Mouse (Mus musculus): Measurements from ENCODE around the gene Spata16.

Gene Spata16

GRCm38 (mm10) chr3:26834178-26835050 is 197.0 kb downstream of the Spata16 start:
- no peak for DNase-seq

GRCm38 (mm10) chr3:26835051-26835755 is 197.8 kb downstream of the Spata16 start:
- DNase-seq: no peak

GRCm38 (mm10) chr3:26845041-26845440 is 207.6 kb downstream of the Spata16 start:
- DNase-seq: no peak

- no peak for DNase-seq
Measured at GRCm38 (mm10) chr3:26847935-26848334, 210.5 kb downstream of the Spata16 start.

GRCm38 (mm10) chr3:26850207-26850606 is 212.8 kb downstream of the Spata16 start:
- no peak for DNase-seq

- DNase-seq: no peak
Measured at GRCm38 (mm10) chr3:26850691-26851563, 213.5 kb downstream of the Spata16 start.

- no peak for DNase-seq
Measured at GRCm38 (mm10) chr3:26853557-26853956, 216.1 kb downstream of the Spata16 start.

GRCm38 (mm10) chr3:26874706-26875105 is 237.3 kb downstream of the Spata16 start:
- no peak for DNase-seq

GRCm38 (mm10) chr3:26877291-26877690 is 239.9 kb downstream of the Spata16 start:
- no peak for DNase-seq

- no peak for DNase-seq
Measured at GRCm38 (mm10) chr3:26916607-26917006, 279.2 kb downstream of the Spata16 start.

GRCm38 (mm10) chr3:26920986-26921385 is 283.6 kb downstream of the Spata16 start:
- no peak for DNase-seq

GRCm38 (mm10) chr3:26921576-26921975 is 284.2 kb downstream of the Spata16 start:
- DNase-seq: no peak

GRCm38 (mm10) chr3:26923391-26923790 is 286.0 kb downstream of the Spata16 start:
- DNase-seq: no peak

- no peak for DNase-seq
Measured at GRCm38 (mm10) chr3:26924212-26924611, 286.8 kb downstream of the Spata16 start.

GRCm38 (mm10) chr3:26933079-26933478 is 295.7 kb downstream of the Spata16 start:
- no peak for DNase-seq

- no peak for DNase-seq
Measured at GRCm38 (mm10) chr3:26936897-26937590, 299.6 kb downstream of the Spata16 start.

- no peak for DNase-seq
Measured at GRCm38 (mm10) chr3:26966776-26967175, 329.4 kb downstream of the Spata16 start.

GRCm38 (mm10) chr3:26968852-26969513 is 331.6 kb downstream of the Spata16 start:
- DNase-seq: no peak

- no peak for DNase-seq
Measured at GRCm38 (mm10) chr3:26970529-26970928, 333.1 kb downstream of the Spata16 start.

GRCm38 (mm10) chr3:26971276-26971675 is 333.9 kb downstream of the Spata16 start:
- DNase-seq: no peak

- no peak for DNase-seq
Measured at GRCm38 (mm10) chr3:26972105-26972504, 334.7 kb downstream of the Spata16 start.

GRCm38 (mm10) chr3:26979603-26980002 is 342.2 kb downstream of the Spata16 start:
- no peak for DNase-seq
